ENCODE assay signal across 7 mouse cellular contexts in the genomic region with DNA sequence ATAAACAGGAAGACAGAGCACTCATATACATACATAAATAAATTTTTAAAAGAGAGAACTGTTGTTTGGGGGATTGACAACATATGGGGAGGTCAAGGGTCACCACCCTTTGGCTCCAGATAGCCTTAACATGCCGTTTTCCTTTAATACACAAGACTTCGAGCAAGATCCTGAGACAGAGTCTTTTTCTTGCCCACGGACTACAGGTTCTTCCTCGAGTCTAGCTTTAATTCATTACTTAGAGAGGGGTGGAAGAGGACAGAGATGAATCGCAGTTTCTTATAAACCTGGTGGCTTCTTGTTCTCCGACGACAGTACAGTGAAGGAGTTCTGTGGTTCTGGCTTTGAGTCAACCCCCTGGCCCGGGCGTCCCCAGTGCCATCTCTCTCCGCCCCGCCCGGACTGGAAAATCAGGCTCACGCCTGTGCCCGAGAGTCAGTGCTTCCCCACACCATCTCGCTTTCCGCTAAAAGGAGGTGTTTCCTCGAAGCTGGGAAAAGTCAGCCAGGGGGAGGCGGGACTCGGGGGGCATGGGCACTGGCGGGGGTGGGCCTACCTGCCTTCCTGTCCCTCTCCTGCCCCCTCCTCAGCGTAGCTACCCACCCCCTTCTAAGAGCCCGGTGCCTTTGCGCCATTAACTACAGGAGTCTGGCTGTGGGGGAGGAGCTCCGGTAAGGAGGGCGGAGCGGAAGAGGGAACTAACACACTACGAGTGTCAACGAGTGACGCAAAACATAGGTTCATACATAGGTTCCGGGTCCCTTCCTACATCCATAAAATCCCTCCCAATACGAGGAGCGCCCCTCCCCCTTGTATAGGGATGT. TPM values are rescaled to one million over a fixed set of nuclear protein-coding genes. Genes with fewer than 3 reads are reported as not detected.
A peak's percentile ranks its signal among the peaks of the same experiment; 100 is the strongest.
DNase-seq lines count a peak whose midpoint lies in the region; ATAC-seq and TF ChIP-seq lines count a peak whose summit lies in the region.

No protein-coding gene starts in this region.

- peak overlapping the region; percentile 63 for H3K4me3 ChIP-seq in ES-Bruce4 (ENCODE audit: low read depth, low read length)
- peak overlapping the region; percentile 44 for H3K4me3 ChIP-seq in lung, embryonic 15.5 days
- 0 out of 2 replicates have a peak overlapping the region, but pooled peaks have one; percentile 2 for H3K4me3 ChIP-seq in olfactory bulb, adult 2 months (ENCODE audit: insufficient read depth, low read depth, low read length)

- TF ChIP-seq POLR2A in ES-Bruce4 (IDR thresholded peaks at IDR 0.05; ENCODE audit: insufficient read depth, low read length) = no peak
- no peak for TF ChIP-seq POLR2A in olfactory bulb, adult 2 months (IDR thresholded peaks at IDR 0.05; ENCODE audit: insufficient read depth, low read depth, low read length)

- peak; percentile 48 for DNase-seq in adrenal gland, postnatal 25 days
- DNase-seq in heart, adult 18-20 months = peak; percentile 68 to 70
- peak; percentile 69 for DNase-seq in kidney, adult 18-20 months
- DNase-seq in frontal cortex, postnatal 36 days (ENCODE audit: low spot score in 2 of 2) = no peak

- H3K27ac ChIP-seq in ES-Bruce4 (ENCODE audit: insufficient read depth, low read length) = no peak overlapping the region
- no peak overlapping the region for H3K27ac ChIP-seq in lung, embryonic 15.5 days
- H3K27ac ChIP-seq in olfactory bulb, adult 2 months (ENCODE audit: insufficient read depth, low read depth, low read length) = no peak overlapping the region

- peak; percentile 51; the same call in 1 of the 2 replicates for ATAC-seq in lung, embryonic 15.5 days (ENCODE audit: borderline replicate concordance, extremely low read depth, low FRiP score, low TSS enrichment)

- H3K4me2 ChIP-seq in lung, embryonic 15.5 days = peak overlapping the region; percentile 70

- TF ChIP-seq EP300 in ES-Bruce4 (IDR thresholded peaks at IDR 0.05; ENCODE audit: insufficient read depth, low read depth, low read length) = no peak

- 4% methylated on average over 32 of the region's 32 CpGs for WGBS in lung, embryonic 15.5 days
- WGBS in olfactory bulb, adult 2 months = 8% methylated on average over 32 of the region's 32 CpGs

- TF ChIP-seq CTCF in ES-Bruce4 (IDR thresholded peaks at IDR 0.05; ENCODE audit: low read depth, low read length) = no peak
- no peak for TF ChIP-seq CTCF in olfactory bulb, adult 2 months (IDR thresholded peaks at IDR 0.05; ENCODE audit: insufficient read depth, low read depth, low read length)

- H3K27me3 ChIP-seq in ES-Bruce4 (ENCODE audit: control insufficient read depth, insufficient read depth, low read length, poor library complexity, severe bottlenecking) = no peaks in the 10 kb centered on the region
- peaks cover 14% of the 10 kb centered on the region for H3K27me3 ChIP-seq in lung, embryonic 15.5 days

- H3K9me3 ChIP-seq in ES-Bruce4 (replicated peaks; ENCODE audit: control insufficient read depth, insufficient read depth, low read length, poor library complexity, severe bottlenecking) = no peaks in the 10 kb centered on the region
- no peaks in the 10 kb centered on the region for H3K9me3 ChIP-seq in lung, embryonic 15.5 days

- H3K36me3 ChIP-seq in ES-Bruce4 (ENCODE audit: control insufficient read depth, insufficient read depth, low read length, poor library complexity, severe bottlenecking) = no peaks in the 10 kb centered on the region
- no peaks in the 10 kb centered on the region for H3K36me3 ChIP-seq in lung, embryonic 15.5 days

- no peaks in the 10 kb centered on the region for H3K4me1 ChIP-seq in ES-Bruce4 (ENCODE audit: control insufficient read depth, insufficient read depth, low read length)
- peaks cover 14% of the 10 kb centered on the region for H3K4me1 ChIP-seq in lung, embryonic 15.5 days
- H3K4me1 ChIP-seq in olfactory bulb, adult 2 months (ENCODE audit: control insufficient read depth, insufficient read depth, low read length) = no peaks in the 10 kb centered on the region; the same call in 1 of the 2 replicates

- peak overlapping the region; percentile 66 for H3K9ac ChIP-seq in ES-Bruce4 (ENCODE audit: low read depth, poor library complexity, severe bottlenecking)
- H3K9ac ChIP-seq in lung, embryonic 15.5 days = peak overlapping the region; percentile 16; the same call in 1 of the 2 replicates

RNA-seq across cellular contexts. Expression of a gene that starts 11.7 kb away (rescaled TPM):
- 0.24 TPM in 1 of 2 replicates, not detected in the other for polyA plus RNA-seq in ES-Bruce4 (2011; ENCODE audit: insufficient read depth, insufficient read length, low read depth, missing spikeins)
- 0.39 TPM in 1 of 2 replicates, not detected in the other for total RNA-seq in adrenal gland, postnatal 25 days (2021)
- under 1 TPM; 0.10 to 0.41 TPM for total RNA-seq in heart, adult 18-20 months (2021)
- 0.07 TPM in 1 of 2 replicates, not detected in the other for polyA plus RNA-seq in lung, embryonic 15.5 days (2015; fragmentation: Nextera tagmentation; extraction: Ambion mirVana)
- not detected in 2 replicates for polyA plus RNA-seq in olfactory bulb, adult 2 months (2012; ENCODE audit: insufficient read depth, insufficient read length, low replicate concordance, missing spikeins)

RNA-seq across cellular contexts. Expression of a gene that starts 24.4 kb away (rescaled TPM):
- 5.4 and 6.1 TPM in 2 replicates for polyA plus RNA-seq in ES-Bruce4 (2011; ENCODE audit: insufficient read depth, insufficient read length, low read depth, missing spikeins)
- total RNA-seq in adrenal gland, postnatal 25 days (2021) = 11.1 and 12.7 TPM in 2 replicates
- 10 to 100 TPM; 12.5 to 15.0 TPM for total RNA-seq in heart, adult 18-20 months (2021)
- polyA plus RNA-seq in lung, embryonic 15.5 days (2015; fragmentation: Nextera tagmentation; extraction: Ambion mirVana) = 7.9 and 8.6 TPM in 2 replicates
- polyA plus RNA-seq in olfactory bulb, adult 2 months (2012; ENCODE audit: insufficient read depth, insufficient read length, low replicate concordance, missing spikeins) = not detected in 2 replicates

Comparison
In these comparisons a context has a peak if more than half of its experiments do, and no peak if none do; other contexts are left out.
1. H3K4me3 ChIP-seq: peak in every context shown above with its lines; median percentile 63 in ES-Bruce4; 44 in lung, embryonic 15.5 days; 2 in olfactory bulb, adult 2 months.
2. DNase-seq: peak in adrenal gland, postnatal 25 days (single experiment), heart, adult 18-20 months (2 of 2) and kidney, adult 18-20 months (single experiment); none in frontal cortex, postnatal 36 days (0 of 2).